Mouse (Mus musculus): ENCODE measurements around the gene Pex11g. TPM values are rescaled to one million over a fixed set of nuclear protein-coding genes. Genes with fewer than 3 reads are reported as not detected.

Pex11g gene
- polyA plus RNA-seq, 1 experiment from 2014 or later, result 3.1 TPM

GRCm38 (mm10) chr8:3492901-3493844 lies 25.7 kb upstream of the Pex11g start, which contains the start of gene Zfp358:
Gene Zfp358 (plus strand): TSS chr8:3493138.
- Histone ChIP-seq H3K27me3 (ENCODE audit: control insufficient read depth, insufficient read depth, low read length) (no peaks in the 10 kb centered on the region), H3K4me2 (peak within 1 kb of the TSS; percentile 79), H3K36me3 (ENCODE audit: control insufficient read depth, insufficient read depth, low read length) (peaks cover 18% of the 10 kb centered on the region), H3K4me3 (ENCODE audit: low read depth, low read length) (peak within 1 kb of the TSS; percentile 92), H3K9me3 (replicated peaks; ENCODE audit: control insufficient read depth, low read length) (peaks cover 6% of the 10 kb centered on the region; the same call in 1 of the 2 replicates), H3K4me1 (ENCODE audit: control insufficient read depth, insufficient read depth, low read length) (peaks cover 5% of the 10 kb centered on the region; the same call in 1 of the 2 replicates), H3K9ac (ENCODE audit: low read depth, low read length) (peak within 1 kb of the TSS; percentile 99), H3K27ac (ENCODE audit: low read depth, low read length) (peak within 1 kb of the TSS; percentile 75)
- WGBS (ENCODE audit: insufficient replicate concordance), result under 1% methylated on average over 61 of the region's 64 CpGs
- peak; percentile 89 for ATAC-seq (replicated peaks; ENCODE audit: insufficient number of reproducible peaks, low FRiP score, low TSS enrichment)

- Histone ChIP-seq H3K27me3 (ENCODE audit: control insufficient read depth, insufficient read depth, low read length) (no peaks in the 10 kb centered on the region), H3K4me2 (no peak overlapping the region), H3K27ac (ENCODE audit: low read depth, low read length) (no peak overlapping the region), H3K9ac (ENCODE audit: low read depth, low read length) (no peak overlapping the region), H3K4me1 (ENCODE audit: control insufficient read depth, insufficient read depth, low read length) (no peaks in the 10 kb centered on the region), H3K36me3 (ENCODE audit: control insufficient read depth, insufficient read depth, low read length) (no peaks in the 10 kb centered on the region), H3K9me3 (replicated peaks; ENCODE audit: control insufficient read depth, low read length) (no peaks in the 10 kb centered on the region), H3K4me3 (ENCODE audit: low read depth, low read length) (no peak overlapping the region)
- 0 out of 2 replicates have a peak, but pooled peaks have one; percentile 45 for ATAC-seq (replicated peaks; ENCODE audit: insufficient number of reproducible peaks, low FRiP score, low TSS enrichment)
- WGBS (ENCODE audit: insufficient replicate concordance), result 11% methylated on average over 5 of the region's 5 CpGs
Observed at GRCm38 (mm10) chr8:3485192-3485591, 17.7 kb upstream of the Pex11g start.

GRCm38 (mm10) chr8:3483546-3483945 lies 16.1 kb upstream of the Pex11g start:
- Histone ChIP-seq H3K4me3 (ENCODE audit: low read depth, low read length) (no peak overlapping the region), H3K9ac (ENCODE audit: low read depth, low read length) (no peak overlapping the region), H3K27ac (ENCODE audit: low read depth, low read length) (no peak overlapping the region), H3K36me3 (ENCODE audit: control insufficient read depth, insufficient read depth, low read length) (no peaks in the 10 kb centered on the region), H3K4me2 (no peak overlapping the region), H3K9me3 (replicated peaks; ENCODE audit: control insufficient read depth, low read length) (no peaks in the 10 kb centered on the region), H3K4me1 (ENCODE audit: control insufficient read depth, insufficient read depth, low read length) (no peaks in the 10 kb centered on the region), H3K27me3 (ENCODE audit: control insufficient read depth, insufficient read depth, low read length) (no peaks in the 10 kb centered on the region)
- WGBS (ENCODE audit: insufficient replicate concordance), result 44% methylated on average over 7 of the region's 7 CpGs
- no peak for ATAC-seq (replicated peaks; ENCODE audit: insufficient number of reproducible peaks, low FRiP score, low TSS enrichment)

GRCm38 (mm10) chr8:3482240-3482740 lies 14.8 kb upstream of the Pex11g start:
- H3K27me3 ChIP-seq (ENCODE audit: control insufficient read depth, insufficient read depth, low read length), result peaks cover 6% of the 10 kb centered on the region; the same call in 1 of the 2 replicates
- H3K4me1 ChIP-seq (ENCODE audit: control insufficient read depth, insufficient read depth, low read length), result no peaks in the 10 kb centered on the region
- no peak overlapping the region for H3K27ac ChIP-seq (ENCODE audit: low read depth, low read length)
- H3K4me3 ChIP-seq (ENCODE audit: low read depth, low read length), result no peak overlapping the region
- H3K4me2 ChIP-seq, result no peak overlapping the region
- no peak for ATAC-seq (replicated peaks; ENCODE audit: insufficient number of reproducible peaks, low FRiP score, low TSS enrichment)
- H3K9me3 ChIP-seq (replicated peaks; ENCODE audit: control insufficient read depth, low read length), result no peaks in the 10 kb centered on the region
- 79% methylated on average over 22 of the region's 22 CpGs for WGBS (ENCODE audit: insufficient replicate concordance)
- H3K9ac ChIP-seq (ENCODE audit: low read depth, low read length), result no peak overlapping the region
- no peaks in the 10 kb centered on the region for H3K36me3 ChIP-seq (ENCODE audit: control insufficient read depth, insufficient read depth, low read length)

- H3K27me3 ChIP-seq (ENCODE audit: control insufficient read depth, insufficient read depth, low read length), result peaks cover 6% of the 10 kb centered on the region; the same call in 1 of the 2 replicates
- no peak overlapping the region for H3K27ac ChIP-seq (ENCODE audit: low read depth, low read length)
- no peaks in the 10 kb centered on the region for H3K4me1 ChIP-seq (ENCODE audit: control insufficient read depth, insufficient read depth, low read length)
- no peak overlapping the region for H3K4me2 ChIP-seq
- no peak overlapping the region for H3K4me3 ChIP-seq (ENCODE audit: low read depth, low read length)
- H3K9me3 ChIP-seq (replicated peaks; ENCODE audit: control insufficient read depth, low read length), result no peaks in the 10 kb centered on the region
- ATAC-seq (replicated peaks; ENCODE audit: insufficient number of reproducible peaks, low FRiP score, low TSS enrichment), result no peak
- WGBS (ENCODE audit: insufficient replicate concordance), result 57% methylated on average over 5 of the region's 5 CpGs
- H3K9ac ChIP-seq (ENCODE audit: low read depth, low read length), result no peak overlapping the region
- H3K36me3 ChIP-seq (ENCODE audit: control insufficient read depth, insufficient read depth, low read length), result no peaks in the 10 kb centered on the region
Observed at GRCm38 (mm10) chr8:3481605-3482004, 14.1 kb upstream of the Pex11g start.

- peaks cover 6% of the 10 kb centered on the region; the same call in 1 of the 2 replicates for H3K27me3 ChIP-seq (ENCODE audit: control insufficient read depth, insufficient read depth, low read length)
- no peak for ATAC-seq (replicated peaks; ENCODE audit: insufficient number of reproducible peaks, low FRiP score, low TSS enrichment)
- 0 out of 2 replicates have a peak, but pooled peaks cover 2% of the 10 kb centered on the region for H3K4me1 ChIP-seq (ENCODE audit: control insufficient read depth, insufficient read depth, low read length)
- no peak overlapping the region for H3K4me3 ChIP-seq (ENCODE audit: low read depth, low read length)
- no peak overlapping the region for H3K9ac ChIP-seq (ENCODE audit: low read depth, low read length)
- 0 out of 2 replicates have a peak overlapping the region, but pooled peaks have one; percentile 17 for H3K27ac ChIP-seq (ENCODE audit: low read depth, low read length)
- no peaks in the 10 kb centered on the region for H3K36me3 ChIP-seq (ENCODE audit: control insufficient read depth, insufficient read depth, low read length)
- H3K4me2 ChIP-seq, result no peak overlapping the region
- no peaks in the 10 kb centered on the region for H3K9me3 ChIP-seq (replicated peaks; ENCODE audit: control insufficient read depth, low read length)
- WGBS (ENCODE audit: insufficient replicate concordance), result 57% methylated on average over 4 of the region's 4 CpGs
Observed at GRCm38 (mm10) chr8:3480221-3480785, 12.8 kb upstream of the Pex11g start.

GRCm38 (mm10) chr8:3475715-3476429 lies 8.4 kb upstream of the Pex11g start:
- H3K4me3 ChIP-seq (ENCODE audit: low read depth, low read length), result peak overlapping the region; percentile 32
- 18% methylated on average over 37 of the region's 37 CpGs for WGBS (ENCODE audit: insufficient replicate concordance)
- H3K36me3 ChIP-seq (ENCODE audit: control insufficient read depth, insufficient read depth, low read length), result no peaks in the 10 kb centered on the region
- H3K27ac ChIP-seq (ENCODE audit: low read depth, low read length), result no peak overlapping the region
- no peaks in the 10 kb centered on the region for H3K9me3 ChIP-seq (replicated peaks; ENCODE audit: control insufficient read depth, low read length)
- H3K4me1 ChIP-seq (ENCODE audit: control insufficient read depth, insufficient read depth, low read length), result 0 out of 2 replicates have a peak, but pooled peaks cover 2% of the 10 kb centered on the region
- peaks cover 6% of the 10 kb centered on the region; the same call in 1 of the 2 replicates for H3K27me3 ChIP-seq (ENCODE audit: control insufficient read depth, insufficient read depth, low read length)
- H3K4me2 ChIP-seq, result peak overlapping the region; percentile 67
- ATAC-seq (replicated peaks; ENCODE audit: insufficient number of reproducible peaks, low FRiP score, low TSS enrichment), result no peak
- peak overlapping the region; percentile 17 for H3K9ac ChIP-seq (ENCODE audit: low read depth, low read length)

GRCm38 (mm10) chr8:3470562-3470961 lies 3.1 kb upstream of the Pex11g start, which contains the start of gene Tex45:
Gene Tex45 (plus strand): TSS chr8:3470862.
- no peaks in the 10 kb centered on the region for H3K36me3 ChIP-seq (ENCODE audit: control insufficient read depth, insufficient read depth, low read length)
- no peak within 1 kb of the TSS for H3K9ac ChIP-seq (ENCODE audit: low read depth, low read length)

More at GRCm38 (mm10) chr8:3470562-3470961, 3.1 kb upstream of the Pex11g start, which contains the start of gene Tex45:
- H3K4me2 ChIP-seq, result no peak within 1 kb of the TSS
- no peak within 1 kb of the TSS for H3K4me3 ChIP-seq (ENCODE audit: low read depth, low read length)
- H3K27me3 ChIP-seq (ENCODE audit: control insufficient read depth, insufficient read depth, low read length), result no peaks in the 10 kb centered on the region
- H3K4me1 ChIP-seq (ENCODE audit: control insufficient read depth, insufficient read depth, low read length), result no peaks in the 10 kb centered on the region
- no peaks in the 10 kb centered on the region for H3K9me3 ChIP-seq (replicated peaks; ENCODE audit: control insufficient read depth, low read length)
- H3K27ac ChIP-seq (ENCODE audit: low read depth, low read length), result no peak within 1 kb of the TSS
- no peak for ATAC-seq (replicated peaks; ENCODE audit: insufficient number of reproducible peaks, low FRiP score, low TSS enrichment)

All from heart, embryonic 11.5 days (tissue).